Mouse (Mus musculus) lung, adult 2 months (tissue): ENCODE results near the gene Yod1. TPM values are rescaled to one million over a fixed set of nuclear protein-coding genes. Genes with fewer than 3 reads are reported as not detected.

Source experiments
- DNase-seq: peaks from one replicate; pipeline ENCODE4 v3.0.0; 2022
- H3K4me1 ChIP-seq: fragments of 200-500 bp; 2 replicates; pipeline ENCODE4 v1.6.1; 2011; ENCODE audit warnings: low read length; ENCODE audit not compliant: control insufficient read depth, insufficient read depth
- H3K4me3 ChIP-seq: fragments of 200-500 bp; replicated peaks from 2 replicates; pipeline ENCODE3; 2011; ENCODE audit warnings: low read depth, mild to moderate bottlenecking, control low read depth, low read length; ENCODE audit errors: extremely low read depth
- CTCF ChIP-seq: fragments of 200-500 bp; IDR thresholded peaks from 2 replicates; pipeline ENCODE4 v1.5.1; 2011; ENCODE audit warnings: mild to moderate bottlenecking, low read length, control low read depth; ENCODE audit not compliant: insufficient read depth
- POLR2A ChIP-seq: fragments of 200-500 bp; IDR thresholded peaks from 2 replicates; pipeline ENCODE4 v1.6.1; 2011; ENCODE audit warnings: low read depth, mild to moderate bottlenecking, control low read depth, low read length, borderline replicate concordance; ENCODE audit errors: extremely low read depth
- WGBS: fragments of 180-500 bp; shearing (Covaris S2); methylation state at CpG from one replicate; pipeline ENCODE4 v1.1.7; 2018; 5-methylcytosine and 5-hydroxymethylcytosine counted together
- polyA plus RNA-seq: library from polyadenylated mRNA; depleted of rRNA; stranded (reverse); fragments of >200 nt; gene quantifications from 2 replicates; pipeline ENCODE4 v1.2.3, GENCODE M21; 2012

Gene Yod1
- polyA plus RNA-seq, 1 experiment, result 3.1 TPM

DNA sequence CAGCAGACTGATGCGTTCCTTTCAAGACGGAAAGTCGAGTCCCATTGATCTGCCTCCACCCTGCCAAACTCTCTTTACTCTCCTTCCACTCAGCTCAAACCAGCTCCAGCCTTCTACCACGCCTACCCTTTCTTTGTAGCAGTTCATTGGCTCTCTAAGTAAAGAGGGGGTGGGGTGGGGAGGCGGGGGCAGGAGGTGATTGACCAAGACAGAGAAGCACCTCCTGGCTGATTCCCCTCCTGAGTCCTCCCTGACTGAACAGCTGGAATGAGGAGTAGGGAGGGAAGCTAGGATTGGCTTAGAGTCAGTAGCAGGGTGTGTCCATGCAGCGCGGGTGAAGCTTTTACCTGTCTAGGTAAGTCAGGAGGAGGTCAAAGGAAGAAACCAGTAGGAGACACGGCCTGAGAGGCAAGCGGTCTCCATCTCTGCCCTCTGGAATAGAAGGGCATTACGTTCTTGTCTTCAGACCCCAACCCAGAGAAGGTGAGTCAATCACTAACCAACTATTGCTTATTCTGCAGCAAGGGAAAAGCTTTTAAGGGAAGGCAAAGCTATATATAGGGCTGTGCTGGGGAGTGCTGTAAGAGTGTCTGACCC is 14.7 kb downstream of the Yod1 start, which contains the start of gene AA986860:
TSS of gene AA986860 (plus strand) at position 236 of the 597 bp plus-strand sequence.
- DNase-seq, result peak; percentile 66
- Histone ChIP-seq H3K4me3 (peak within 1 kb of the TSS; percentile 78), H3K4me1 (peaks cover 4% of the 10 kb centered on the region; the same call in 1 of the 2 replicates)
- 20% methylated on average over 10 of the region's 10 CpGs for WGBS
- no peak for TF ChIP-seq CTCF
- peak; percentile 69; the same call in 1 of the 2 replicates for TF ChIP-seq POLR2A

DNA sequence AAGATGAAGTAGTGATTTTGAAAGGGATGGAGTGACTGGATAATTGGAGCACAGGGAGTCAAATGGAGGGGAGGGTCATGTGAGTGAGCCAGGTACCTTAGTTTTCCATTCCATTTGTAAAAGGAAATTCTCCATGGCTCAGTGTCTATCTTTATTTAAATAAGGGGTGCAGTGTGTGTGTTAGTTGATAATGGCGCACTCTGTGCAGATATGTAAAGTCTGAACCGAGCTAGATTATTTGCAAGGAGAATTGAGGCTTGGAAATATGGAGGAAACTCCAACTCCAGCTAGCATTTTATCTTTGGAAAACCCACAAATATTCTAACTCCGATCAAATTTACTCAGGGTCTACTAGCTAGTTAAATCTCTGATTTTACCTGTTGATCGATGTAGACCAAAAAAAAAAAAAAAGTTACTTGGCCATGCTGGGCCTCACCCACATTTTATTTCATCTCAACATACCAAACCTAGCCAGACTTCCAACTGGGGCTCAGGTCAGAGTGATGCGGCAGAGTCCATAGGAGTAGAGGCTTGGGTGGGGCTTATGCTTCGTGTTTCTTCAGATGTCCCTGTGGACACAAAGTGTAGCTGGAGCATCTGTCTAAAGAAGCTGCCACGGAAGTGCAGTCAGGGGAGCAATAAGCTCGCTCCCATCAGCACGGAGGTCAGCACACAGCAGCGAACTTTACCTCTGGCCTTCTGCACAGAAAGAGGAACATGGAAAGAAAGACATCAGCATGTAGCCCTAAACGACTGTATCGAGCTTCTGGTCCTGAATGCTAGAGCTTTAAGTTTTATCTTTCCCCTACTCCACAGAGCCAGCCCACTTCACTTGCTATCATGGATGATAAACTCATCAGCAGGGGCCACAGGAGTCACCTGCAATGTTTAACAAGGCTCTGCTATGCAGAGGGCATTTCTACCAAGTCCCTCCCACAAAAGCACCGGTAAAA is 15.9 kb downstream of the Yod1 start:
- H3K4me3 ChIP-seq, result peak overlapping the region; percentile 49
- H3K4me1 ChIP-seq, result peaks cover 4% of the 10 kb centered on the region; the same call in 1 of the 2 replicates
- 69% methylated on average over 13 of the region's 13 CpGs for WGBS
- TF ChIP-seq CTCF (no peak), POLR2A (no peak; the same call in 1 of the 2 replicates)
- peak; percentile 23 for DNase-seq

DNA sequence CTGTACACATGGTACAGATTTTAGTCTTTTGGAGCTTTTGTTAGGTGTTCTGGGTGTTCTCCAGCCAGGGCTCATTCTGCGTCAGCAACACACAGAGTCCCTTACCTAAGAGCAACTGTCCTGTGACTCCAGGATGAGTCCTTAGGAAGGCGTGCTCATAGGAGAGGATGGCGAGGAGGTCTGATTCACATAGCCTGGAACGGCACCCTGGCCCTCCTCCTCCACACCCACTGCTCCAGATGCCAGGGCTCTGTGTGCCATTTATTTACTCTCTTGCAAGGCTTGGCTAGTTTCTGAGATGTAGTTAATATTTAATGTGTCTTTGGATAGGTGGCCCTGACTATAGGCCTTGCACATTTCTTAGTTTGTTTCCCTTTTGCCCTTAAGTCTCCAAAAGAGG is 16.5 kb downstream of the Yod1 start:
- peak; percentile 70 for DNase-seq
- Histone ChIP-seq H3K4me1 (no peaks in the 10 kb centered on the region), H3K4me3 (peak overlapping the region; percentile 57)
- WGBS, result 70% methylated on average over 4 of the region's 4 CpGs
- TF ChIP-seq CTCF (no peak), POLR2A (peak; percentile 66; the same call in 1 of the 2 replicates)

DNA sequence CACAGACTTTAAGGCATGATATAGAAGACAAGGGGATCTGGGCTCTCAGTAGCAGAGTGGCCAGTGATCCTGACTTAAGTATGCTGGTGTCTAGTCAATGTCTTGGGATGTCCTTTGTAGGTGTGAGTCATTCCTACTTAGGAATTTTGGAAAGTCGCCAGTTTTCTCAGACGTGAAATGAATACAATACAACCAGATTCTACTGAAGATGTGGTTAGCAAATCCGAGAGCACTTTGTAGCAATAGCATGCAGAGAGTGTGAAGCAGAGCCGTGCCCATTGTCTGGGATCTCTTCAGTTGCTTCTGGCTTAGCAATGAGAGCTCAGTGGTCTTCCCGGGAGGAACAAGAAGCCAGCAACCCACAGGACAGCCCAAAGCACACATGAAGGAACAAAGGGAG is 17.3 kb downstream of the Yod1 start:
- TF ChIP-seq POLR2A (no peak), CTCF (no peak)
- peak; percentile 23 for DNase-seq
- H3K4me3 ChIP-seq, result peak overlapping the region; percentile 52
- WGBS, result 32% methylated on average over 5 of the region's 5 CpGs
- H3K4me1 ChIP-seq, result no peaks in the 10 kb centered on the region

DNA sequence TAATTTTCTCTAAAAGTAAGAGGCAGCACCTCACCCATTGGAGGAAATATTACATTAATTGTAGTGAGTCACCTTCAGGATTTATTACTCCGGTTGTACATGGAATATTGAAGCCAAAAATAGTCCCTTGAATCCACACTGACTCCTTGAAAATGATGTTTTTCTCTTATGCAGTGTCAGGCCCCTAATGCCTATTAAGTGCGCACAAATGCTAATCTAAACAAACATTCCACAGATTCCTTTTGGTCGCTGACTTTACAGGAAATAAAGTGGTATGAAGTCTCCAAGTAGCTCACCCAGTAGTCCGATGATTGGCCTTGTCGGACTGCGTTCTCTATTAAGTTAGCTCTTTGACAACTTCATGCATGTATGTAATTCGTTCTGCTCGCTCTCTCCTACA is 17.7 kb downstream of the Yod1 start:
- no peak for DNase-seq
- TF ChIP-seq POLR2A (0 out of 2 replicates have a peak, but pooled peaks have one; percentile 3), CTCF (no peak)
- WGBS, result 35% methylated on average over 8 of the region's 8 CpGs
- peak overlapping the region; percentile 42 for H3K4me3 ChIP-seq
- H3K4me1 ChIP-seq, result no peaks in the 10 kb centered on the region

DNA sequence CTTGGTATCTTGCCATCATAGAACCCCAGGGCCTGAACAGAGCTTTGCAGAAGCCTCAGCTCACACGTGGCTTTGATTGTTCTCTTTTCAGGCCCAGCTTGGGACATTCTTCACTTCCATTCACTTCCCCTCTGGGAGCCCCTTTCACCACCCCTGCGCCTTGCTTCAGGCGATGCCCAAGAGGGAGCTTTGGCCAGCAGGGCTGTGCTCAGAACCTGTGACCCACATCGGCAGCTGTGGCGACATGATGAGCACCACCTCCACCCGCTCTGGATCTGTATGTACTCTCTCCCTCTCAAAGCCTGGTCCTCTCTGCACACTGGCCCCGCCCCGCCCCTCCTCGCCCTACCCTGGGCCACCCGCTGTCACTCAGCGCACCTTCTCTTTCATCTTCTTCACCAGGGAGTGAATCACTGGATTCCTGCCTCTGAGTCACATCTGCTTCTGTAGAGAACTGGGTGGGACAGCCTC is 20.3 kb downstream of the Yod1 start:
- DNase-seq, result no peak
- Histone ChIP-seq H3K4me3 (no peak overlapping the region), H3K4me1 (peaks cover 4% of the 10 kb centered on the region)
- TF ChIP-seq POLR2A (no peak), CTCF (no peak)
- 60% methylated on average over 11 of the region's 11 CpGs for WGBS

DNA sequence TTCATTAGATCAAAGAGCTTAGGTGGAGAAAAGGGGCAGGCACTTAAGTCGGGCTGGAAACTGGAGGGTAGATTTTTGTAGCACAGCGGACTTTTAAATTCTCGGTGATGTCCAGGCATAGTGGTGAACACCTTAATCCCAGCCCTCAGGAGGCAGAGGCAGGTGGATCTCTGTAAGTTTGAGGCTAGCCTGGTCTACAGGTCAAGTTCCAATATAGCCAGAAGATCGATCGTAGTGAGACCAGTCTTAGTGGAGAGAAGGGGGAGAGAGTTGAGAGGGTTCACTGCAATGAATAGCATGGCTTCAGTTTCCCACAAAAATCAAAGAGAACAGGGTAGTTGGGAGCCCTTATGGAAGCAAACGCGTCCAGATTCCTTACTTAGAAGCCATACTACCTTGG is 20.8 kb downstream of the Yod1 start:
- no peak for DNase-seq
- WGBS, result 88% methylated on average over 7 of the region's 7 CpGs
- H3K4me1 ChIP-seq, result peaks cover 4% of the 10 kb centered on the region
- no peak overlapping the region for H3K4me3 ChIP-seq
- TF ChIP-seq CTCF, result no peak

DNA sequence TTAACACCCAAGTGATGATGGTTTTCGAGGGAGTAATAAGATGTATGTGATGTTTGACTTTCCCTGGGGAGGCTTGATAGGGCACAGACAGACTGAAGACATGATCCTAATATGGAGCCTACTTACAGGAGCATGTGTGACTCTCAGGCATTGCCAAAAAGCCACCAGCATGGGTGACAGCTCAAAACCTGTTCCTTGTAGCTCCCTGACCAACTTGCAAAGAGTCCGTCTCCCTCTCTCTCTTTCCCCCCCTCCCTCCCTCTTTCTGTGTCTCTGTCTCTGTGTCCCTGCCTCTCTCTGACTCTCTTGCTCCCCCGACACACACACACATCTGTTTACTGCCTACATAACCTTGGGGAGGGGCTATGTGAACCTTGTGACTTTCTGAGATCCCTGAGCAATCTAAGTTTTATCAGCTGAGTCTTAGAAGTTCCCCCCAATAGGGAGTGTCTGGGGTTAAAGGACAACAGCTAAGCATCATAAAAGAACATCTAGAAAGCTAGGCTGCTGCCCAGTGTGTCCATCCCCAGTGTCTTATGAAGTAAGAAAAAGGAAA is 21.5 kb downstream of the Yod1 start:
- DNase-seq, result no peak
- TF ChIP-seq CTCF (no peak), POLR2A (no peak)
- 74% methylated on average over 3 of the region's 3 CpGs for WGBS
- Histone ChIP-seq H3K4me1 (peaks cover 5% of the 10 kb centered on the region), H3K4me3 (no peak overlapping the region)

DNA sequence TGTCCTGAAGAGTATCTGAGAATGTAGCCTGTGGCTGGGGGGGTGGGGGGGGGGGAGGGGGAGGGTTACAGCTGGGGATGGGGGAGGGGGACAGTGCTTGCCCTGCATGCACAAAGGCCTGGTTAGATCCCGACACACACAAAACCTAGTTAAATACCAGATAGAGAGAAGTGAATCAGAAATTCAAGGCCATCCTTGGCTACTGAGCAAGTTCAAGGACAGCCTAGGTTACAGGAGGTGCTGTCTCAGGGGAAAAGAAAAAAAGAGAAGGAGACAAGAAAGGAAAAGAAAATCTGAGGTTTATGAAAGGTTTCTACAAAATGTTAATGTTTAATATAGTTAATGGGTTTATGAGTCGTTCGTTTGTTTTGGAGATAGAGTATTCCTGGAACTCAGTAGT is 22.5 kb downstream of the Yod1 start:
- TF ChIP-seq POLR2A (no peak), CTCF (no peak)
- no peak overlapping the region for H3K4me3 ChIP-seq
- DNase-seq, result no peak
- peaks cover 8% of the 10 kb centered on the region for H3K4me1 ChIP-seq
- WGBS, result 65% methylated on average over 3 of the region's 3 CpGs
